Mouse (Mus musculus) brown adipose tissue, adult 24 weeks (tissue): ENCODE results near the gene Nfkbie. TPM values are rescaled to one million over a fixed set of nuclear protein-coding genes. Genes with fewer than 3 reads are reported as not detected.
A peak's percentile ranks its signal among the peaks of the same experiment; 100 is the strongest.

Experiments
- H3K27ac ChIP-seq: fragments of 200-500 bp; replicated peaks from 2 replicates; pipeline ENCODE4 v1.5.1; 2012; ENCODE audit warnings: low read depth, mild to moderate bottlenecking, low read length
- H3K4me1 ChIP-seq: fragments of 200-500 bp; 2 replicates; pipeline ENCODE4 v1.6.1; 2012; ENCODE audit warnings: low read length, mixed read lengths; ENCODE audit not compliant: control insufficient read depth, insufficient read depth, insufficient read length
- H3K4me3 ChIP-seq: fragments of 200-500 bp; 2 replicates; pipeline ENCODE4 v1.5.1; 2012; ENCODE audit warnings: low read depth, mild to moderate bottlenecking, low read length, moderate library complexity; ENCODE audit not compliant: insufficient read depth
- polyA plus RNA-seq: library from polyadenylated mRNA; stranded (reverse); fragments of >200 nt; gene quantifications from 2 replicates; pipeline ENCODE4 v1.2.4, GENCODE M21; 2012; ENCODE audit not compliant: missing spikeins, insufficient read depth, insufficient read length

Nfkbie gene
- polyA plus RNA-seq, 1 experiment, result 1.4 TPM

DNA sequence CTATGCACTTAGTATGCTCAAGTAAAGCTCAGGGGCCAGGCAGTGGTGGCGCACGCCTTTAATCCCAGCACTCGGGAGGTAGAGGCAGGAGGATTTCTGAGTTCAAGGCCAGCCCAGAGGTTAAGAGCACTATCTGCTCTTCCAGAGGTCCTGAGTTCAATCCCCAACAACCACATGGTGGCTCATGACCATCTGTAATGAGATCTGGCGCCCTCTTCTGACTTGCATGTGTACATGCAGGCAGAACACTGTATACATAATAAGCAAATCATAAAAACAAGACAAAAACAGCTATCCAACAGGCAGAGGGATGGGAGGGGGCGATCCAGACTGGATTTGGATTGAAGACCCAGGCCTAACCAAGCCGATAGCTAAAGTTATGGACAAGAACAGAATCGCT lies 23.3 kb downstream of the Nfkbie start:
- no peak overlapping the region for H3K4me3 ChIP-seq
- no peak overlapping the region for H3K27ac ChIP-seq
- peaks cover 13% of the 10 kb centered on the region for H3K4me1 ChIP-seq

DNA sequence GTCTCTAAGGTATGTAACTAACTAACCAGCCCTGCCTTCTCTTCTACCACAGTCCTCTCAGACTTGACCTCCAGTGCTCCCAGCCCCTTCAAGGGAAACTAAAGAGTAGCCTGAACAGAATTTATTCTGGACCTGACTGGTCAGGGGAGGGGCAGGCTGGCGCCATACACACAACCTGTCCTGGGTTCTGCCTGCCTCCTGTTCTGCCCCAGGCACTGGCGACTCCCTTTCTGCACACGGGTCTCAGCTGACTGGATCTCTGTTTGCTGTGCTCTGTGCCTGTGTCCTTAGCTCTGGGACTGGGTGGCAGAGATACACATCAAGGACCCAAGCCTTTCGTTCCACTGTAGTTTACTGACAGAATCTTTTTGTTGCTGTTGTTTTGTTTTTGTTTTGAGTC lies 24.1 kb downstream of the Nfkbie start:
- Histone ChIP-seq H3K4me3 (no peak overlapping the region), H3K27ac (no peak overlapping the region)

DNA sequence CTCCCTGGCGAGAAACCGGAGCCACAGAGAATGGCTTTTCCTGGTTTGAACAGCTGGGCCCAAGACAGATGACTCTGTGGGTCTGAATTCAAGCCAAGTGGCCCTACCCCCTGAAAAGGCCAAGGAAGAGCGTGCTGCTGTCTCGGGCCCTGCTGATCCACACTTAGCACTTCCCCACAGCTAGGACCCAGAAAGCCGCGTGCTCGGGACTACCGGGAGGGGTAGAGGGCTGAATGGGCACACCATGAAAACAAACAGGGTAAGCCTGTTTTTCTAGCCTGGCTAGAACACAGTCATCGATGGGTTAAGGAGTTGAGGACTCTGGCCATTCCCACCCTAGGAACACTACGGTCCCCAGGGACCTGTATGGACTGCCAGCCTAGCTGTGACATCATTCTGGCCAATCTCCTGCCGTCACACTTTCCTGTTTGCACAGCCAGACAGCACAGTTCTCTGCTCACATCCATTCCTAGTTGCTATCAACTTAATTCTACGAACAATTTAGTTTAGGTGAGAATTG lies 25.5 kb downstream of the Nfkbie start:
- no peak overlapping the region for H3K4me3 ChIP-seq
- peaks cover 25% of the 10 kb centered on the region for H3K4me1 ChIP-seq
- peak overlapping the region; percentile 43 for H3K27ac ChIP-seq

More for the DNA sequence above, 24.1 kb downstream of the Nfkbie start:
- H3K4me1 ChIP-seq, result peaks cover 13% of the 10 kb centered on the region

DNA sequence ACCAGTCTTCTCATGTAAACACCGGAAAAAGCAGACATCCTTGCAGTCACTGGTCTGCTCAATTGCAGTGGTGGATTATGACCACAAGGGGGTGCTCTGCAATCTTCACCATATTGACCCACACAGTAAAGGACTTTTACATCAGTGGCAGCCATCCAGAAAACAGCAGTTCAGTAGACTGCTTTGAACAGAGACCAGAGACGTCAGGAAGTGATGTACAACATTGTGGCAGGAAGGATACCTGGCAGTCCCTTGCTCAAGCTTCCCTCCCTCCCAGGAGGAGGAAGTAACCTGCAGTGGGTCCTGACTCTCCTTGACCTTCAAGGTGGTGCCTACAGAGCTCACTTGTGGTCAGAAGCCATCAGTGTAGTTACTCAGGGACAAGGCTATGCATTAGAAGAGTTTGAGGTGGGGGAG lies 26.1 kb downstream of the Nfkbie start:
- H3K27ac ChIP-seq, result no peak overlapping the region
- peaks cover 28% of the 10 kb centered on the region for H3K4me1 ChIP-seq
- no peak overlapping the region for H3K4me3 ChIP-seq

DNA sequence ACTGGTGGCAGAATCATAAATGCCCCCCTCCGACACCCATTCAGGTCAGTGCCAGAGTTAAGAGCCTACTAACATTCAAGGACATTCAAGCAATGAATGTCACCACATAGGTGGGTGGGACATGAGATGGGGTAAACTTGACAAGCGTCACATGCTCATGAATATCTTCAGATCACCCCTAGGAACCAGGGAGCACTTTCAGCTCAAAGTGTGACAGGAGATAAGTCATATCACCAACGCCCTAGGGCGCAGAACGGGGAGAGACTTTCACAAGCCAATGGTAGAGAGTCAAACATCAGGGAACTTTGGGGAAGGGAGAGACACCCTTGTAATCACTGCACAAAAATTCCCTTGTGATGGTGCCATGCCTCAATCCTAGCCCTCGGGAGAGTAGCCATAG lies 26.7 kb downstream of the Nfkbie start:
- Histone ChIP-seq H3K4me3 (no peak overlapping the region), H3K27ac (no peak overlapping the region), H3K4me1 (peaks cover 28% of the 10 kb centered on the region)

DNA sequence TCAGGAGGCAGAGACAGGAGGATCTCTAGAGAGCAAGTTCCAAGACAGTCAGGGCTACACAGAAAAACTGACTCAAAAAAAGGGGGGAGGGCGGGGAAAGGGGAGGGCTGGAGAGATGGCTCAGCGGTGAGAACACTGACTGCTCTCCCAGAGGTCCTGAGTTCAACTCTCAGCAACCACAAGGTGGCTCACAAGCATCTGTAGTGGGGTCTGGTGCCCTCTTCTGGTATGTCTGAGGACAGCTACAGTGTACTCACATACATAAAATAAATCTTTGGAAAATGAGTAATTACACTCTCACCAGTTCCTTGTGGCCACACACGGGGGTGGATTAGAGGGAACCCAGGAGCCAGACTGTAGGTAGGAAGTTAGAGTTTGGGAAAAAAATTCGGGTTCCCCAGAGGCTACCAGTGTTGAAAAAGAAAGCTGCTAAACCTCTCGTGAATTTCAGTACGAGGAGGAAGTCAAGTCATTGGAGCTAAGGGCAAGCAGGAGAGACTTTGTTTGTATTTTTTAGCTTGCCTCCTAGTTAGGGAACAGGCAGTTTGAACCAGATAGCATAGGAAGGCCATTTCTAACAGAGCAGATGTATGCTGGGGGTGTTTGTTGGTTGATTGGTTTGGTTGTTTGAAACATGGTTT lies 27.3 kb downstream of the Nfkbie start:
- H3K27ac ChIP-seq, result peak overlapping the region; percentile 41
- H3K4me1 ChIP-seq, result peaks cover 28% of the 10 kb centered on the region
- H3K4me3 ChIP-seq, result no peak overlapping the region

DNA sequence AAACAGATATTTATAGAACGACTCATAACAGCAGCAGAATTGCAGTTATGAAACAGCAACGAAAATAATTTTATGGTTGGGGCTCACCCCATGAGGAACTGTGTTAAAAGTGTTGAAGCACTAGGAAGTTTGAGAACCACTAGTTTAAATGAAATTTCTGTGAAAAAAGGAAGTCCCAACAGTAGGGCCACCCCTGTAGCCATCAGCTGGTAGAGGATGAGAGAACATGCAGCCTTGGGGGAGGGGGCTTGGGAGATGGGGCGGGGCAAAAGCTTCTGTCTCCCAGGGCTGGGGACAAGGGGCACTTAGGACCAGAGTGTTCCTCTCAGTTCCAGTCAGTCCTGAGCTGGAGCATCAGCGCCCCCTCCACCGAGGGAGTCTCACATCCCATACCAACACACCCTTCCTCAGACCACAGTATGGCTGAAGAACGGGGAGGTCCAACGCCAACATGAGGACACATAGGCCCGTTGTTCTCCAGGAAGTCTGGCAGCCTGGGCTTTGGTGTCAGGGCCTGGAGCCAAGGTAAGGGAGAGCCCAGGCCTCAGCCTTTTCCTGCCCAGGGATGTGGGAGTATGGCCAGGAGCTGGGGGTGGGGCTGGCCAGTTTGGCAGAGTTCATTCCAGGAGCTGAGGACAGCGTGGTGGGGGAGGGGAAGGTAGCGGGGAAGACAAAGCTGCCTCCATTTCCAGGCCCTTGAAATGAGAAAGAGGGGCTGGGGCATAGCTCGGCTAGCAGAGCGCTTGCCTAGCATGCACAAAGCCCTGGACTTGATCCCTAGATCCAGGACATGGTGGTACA lies 28.8 kb downstream of the Nfkbie start:
- peak overlapping the region; percentile 87 for H3K27ac ChIP-seq
- no peak overlapping the region for H3K4me3 ChIP-seq
- H3K4me1 ChIP-seq, result peaks cover 35% of the 10 kb centered on the region

DNA sequence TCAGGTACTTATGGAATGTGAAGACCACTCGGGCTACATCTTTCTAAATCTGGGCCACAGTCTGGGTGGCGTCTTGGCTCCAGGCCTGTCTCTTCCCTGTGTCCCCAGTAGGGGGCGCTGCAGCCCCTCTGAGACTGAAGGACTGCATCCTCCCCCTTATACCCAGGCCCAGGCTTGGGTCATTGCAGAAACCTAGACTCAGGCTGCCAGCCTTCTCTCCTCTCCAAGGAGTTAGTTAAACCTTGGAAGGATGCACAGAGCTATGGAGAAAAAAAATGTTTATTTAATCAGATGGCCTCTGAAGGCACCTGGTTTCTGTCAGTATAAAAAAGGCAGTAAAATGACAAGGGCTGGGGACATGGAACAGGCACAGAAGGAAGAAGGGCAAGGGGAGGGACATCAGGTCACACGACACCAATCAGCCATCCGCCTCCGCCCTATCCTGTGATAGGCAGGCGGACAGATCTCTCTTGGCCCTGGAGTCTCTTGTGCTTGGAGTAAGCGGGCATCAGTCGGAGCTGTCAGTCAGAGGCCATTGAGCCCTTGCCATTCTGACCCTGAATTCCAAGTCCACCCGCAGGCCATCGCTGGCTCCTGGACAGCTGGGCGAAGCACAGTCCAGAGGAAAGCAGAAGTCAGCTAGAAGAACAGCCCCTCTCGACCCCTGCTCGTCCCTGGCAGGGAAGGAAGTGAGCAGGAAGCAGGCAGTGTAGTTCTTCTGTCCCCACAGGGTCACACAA lies 29.6 kb downstream of the Nfkbie start:
- Histone ChIP-seq H3K27ac (peak overlapping the region; percentile 87), H3K4me3 (no peak overlapping the region), H3K4me1 (peaks cover 39% of the 10 kb centered on the region)

DNA sequence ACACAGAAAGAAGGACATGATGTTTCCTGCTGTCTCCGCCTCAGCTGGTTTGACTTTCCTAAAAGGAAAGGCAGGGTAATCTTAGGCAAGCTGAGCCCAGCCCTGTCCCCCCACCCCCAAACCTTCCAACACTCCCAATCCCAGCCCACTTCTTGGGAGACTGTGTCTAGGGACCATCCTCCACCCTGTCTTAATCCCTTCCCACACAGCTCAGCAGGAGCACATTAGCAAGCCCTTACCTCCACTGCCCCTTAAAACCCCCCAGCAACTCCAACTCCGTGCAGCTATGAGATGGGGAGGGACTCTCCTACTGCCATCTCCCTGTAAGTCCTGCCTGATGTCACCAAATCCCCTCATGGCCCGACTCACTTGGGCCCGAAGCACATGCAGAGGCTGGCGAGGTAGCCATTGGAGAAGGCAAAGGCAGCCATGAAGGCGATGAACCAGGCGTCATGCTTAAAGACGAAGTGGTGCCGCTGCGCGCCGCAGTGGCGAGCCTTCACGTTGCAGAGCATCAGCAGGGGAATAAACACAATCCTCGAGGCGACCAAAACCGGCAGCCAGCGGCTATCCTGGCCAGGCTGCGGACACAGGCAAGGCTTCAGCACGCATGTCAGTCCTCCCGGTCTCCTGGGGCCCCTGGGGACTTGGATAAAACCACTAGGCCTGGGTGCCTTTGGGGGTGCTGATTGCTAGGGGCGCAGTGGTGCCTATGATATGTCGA lies 30.4 kb downstream of the Nfkbie start:
- Histone ChIP-seq H3K27ac (peak overlapping the region; percentile 87), H3K4me3 (no peak overlapping the region), H3K4me1 (peaks cover 43% of the 10 kb centered on the region)

DNA sequence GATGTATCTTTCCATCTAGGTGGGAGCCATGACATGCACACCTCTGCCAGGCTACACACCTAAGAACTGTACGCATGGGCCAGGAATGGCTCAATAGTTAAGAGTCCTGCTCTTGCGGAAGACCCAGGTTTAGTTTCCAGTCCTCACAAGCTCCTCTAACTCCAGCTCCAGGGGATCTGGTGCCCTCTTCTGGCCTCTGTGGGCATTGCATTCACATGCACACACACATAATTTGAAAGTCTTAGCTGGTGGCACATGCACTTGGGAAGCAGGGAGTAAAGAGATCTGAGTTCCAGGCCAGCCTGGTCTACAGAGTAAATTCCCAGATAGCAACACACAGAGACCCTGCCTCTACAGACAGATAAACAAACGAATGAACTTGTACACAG lies 30.9 kb downstream of the Nfkbie start:
- Histone ChIP-seq H3K4me1 (peaks cover 48% of the 10 kb centered on the region), H3K27ac (no peak overlapping the region), H3K4me3 (no peak overlapping the region)

DNA sequence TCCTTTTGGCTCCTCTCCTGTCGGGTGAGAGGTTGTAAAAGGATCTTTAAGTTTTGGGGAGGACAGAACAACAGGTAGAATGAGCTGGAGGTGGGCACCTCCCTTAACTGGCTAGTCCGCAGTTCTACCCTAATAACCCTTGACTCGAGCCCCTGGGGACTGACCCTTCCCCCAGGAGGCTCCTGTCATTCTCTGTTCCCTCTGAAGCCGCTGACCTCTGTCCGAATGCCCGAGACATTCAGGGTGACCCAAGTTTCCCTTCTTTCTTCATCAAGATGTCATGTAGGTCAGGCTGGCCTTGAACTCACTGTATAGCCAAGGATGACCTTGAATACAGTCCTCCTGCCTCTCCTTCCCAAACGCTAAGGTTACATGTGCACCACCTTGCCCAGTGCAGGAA lies 32.9 kb downstream of the Nfkbie start:
- peaks cover 56% of the 10 kb centered on the region for H3K4me1 ChIP-seq
- no peak overlapping the region for H3K4me3 ChIP-seq
- H3K27ac ChIP-seq, result peak overlapping the region; percentile 84

DNA sequence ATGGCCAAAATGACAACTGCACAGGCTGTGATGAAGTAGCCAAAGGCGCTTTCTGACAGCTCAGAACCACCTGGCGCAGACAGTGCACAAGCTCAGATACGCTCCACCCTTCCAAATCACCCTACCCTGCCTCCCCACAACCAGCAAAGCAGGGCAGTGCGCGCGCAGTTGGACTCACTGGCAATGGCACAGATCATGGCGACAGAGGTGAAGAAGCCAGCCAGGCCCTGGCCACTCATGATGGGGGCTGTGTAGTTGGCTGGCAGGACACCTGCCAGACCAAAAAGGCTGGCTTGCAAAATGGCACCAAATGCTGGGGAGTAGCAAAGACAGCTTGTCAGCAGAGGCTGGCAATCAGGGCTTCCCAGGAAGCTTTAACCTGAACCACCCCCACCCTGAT lies 33.7 kb downstream of the Nfkbie start:
- Histone ChIP-seq H3K4me3 (no peak overlapping the region), H3K27ac (peak overlapping the region; percentile 84), H3K4me1 (peaks cover 61% of the 10 kb centered on the region)

DNA sequence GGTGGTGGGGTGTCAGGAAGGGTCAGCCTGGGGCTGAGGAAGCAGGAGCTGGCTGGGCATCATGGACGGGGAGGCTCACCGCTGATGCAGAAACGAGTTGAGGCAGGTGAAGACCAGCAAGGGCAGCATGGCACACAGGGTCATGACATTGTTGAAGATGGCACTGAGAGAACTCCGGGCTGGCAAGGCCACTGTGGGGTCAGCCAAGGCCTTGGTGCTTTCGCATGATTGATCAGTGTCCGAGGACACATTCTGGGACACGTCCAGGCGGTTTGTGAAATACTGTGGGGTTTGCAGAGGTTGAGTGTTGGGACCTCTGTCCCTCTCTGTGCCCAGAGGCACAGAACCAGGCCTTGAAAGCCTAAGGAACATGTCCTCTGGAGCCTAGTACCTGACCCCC lies 34.3 kb downstream of the Nfkbie start:
- Histone ChIP-seq H3K27ac (peak overlapping the region; percentile 84), H3K4me3 (no peak overlapping the region), H3K4me1 (peaks cover 58% of the 10 kb centered on the region)

DNA sequence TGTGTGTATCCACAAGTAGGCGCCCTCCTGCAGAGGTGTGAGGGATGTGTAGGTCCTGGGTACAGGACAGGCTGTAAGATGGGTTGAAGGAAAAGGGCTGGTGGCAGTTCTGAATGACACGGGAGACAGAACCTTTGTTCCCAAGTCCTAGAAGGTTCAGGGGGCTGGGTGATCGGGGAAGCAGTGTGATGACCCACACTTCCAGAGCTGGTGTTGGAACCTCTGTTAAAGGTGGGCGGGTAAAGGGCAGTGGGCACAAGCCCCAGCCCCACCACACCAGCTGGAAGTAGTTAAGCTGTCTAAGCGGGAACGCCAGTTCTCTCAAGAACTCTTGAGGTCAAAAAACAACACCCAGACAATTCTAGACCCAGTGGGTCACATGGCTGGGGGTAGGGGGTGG lies 34.9 kb downstream of the Nfkbie start:
- Histone ChIP-seq H3K27ac (peak overlapping the region; percentile 70), H3K4me1 (peaks cover 54% of the 10 kb centered on the region), H3K4me3 (no peak overlapping the region)
